Mouse (Mus musculus) heart, adult 18-20 months (tissue): Measurements from ENCODE around the gene Bex3. TPM values are rescaled to one million over a fixed set of nuclear protein-coding genes. Genes with fewer than 3 reads are reported as not detected.
"Not testable (repeated sequence)": the region's sequence is repeated elsewhere in the genome, so short reads cannot be mapped to it uniquely, and the experiment has no call there.

Experiments used
- DNase-seq, 2 experiments: peaks; one replicate each; pipeline ENCODE4 v3.0.0; 2021 to 2022; ENCODE audit warnings: mixed read lengths in 1 of 2
- long read RNA-seq, 2 experiments: library from polyadenylated mRNA; stranded (forward); transcript quantifications; one replicate each; pipeline ENCODE4 v2.0.0; 2021
- total RNA-seq, 2 experiments: library from RNA; stranded (reverse); gene quantifications; 2 replicates each; pipeline ENCODE4 v1.2.3; 2021

Bex3 gene
- 10 to 100 TPM in 1 of 2 experiments, 1 to 10 TPM in 1; 6.0 to 10.9 TPM for total RNA-seq
- long read RNA-seq, experiment 1, partial matches to known transcripts: 0 of 6 reads
- long read RNA-seq, experiment 1, other reads (novel, unspliced or antisense): 4 of 6 reads
- long read RNA-seq, experiment 2, partial matches to known transcripts: 0 of 17 reads
- long read RNA-seq, experiment 2, other reads (novel, unspliced or antisense): 13 of 17 reads

GRCm38 (mm10) chrX:136269743-136270392, at the start of gene Bex3:
TSS of gene Bex3 (plus strand) at chrX:136270253.
- DNase-seq: peak; percentile 18 to 41

GRCm38 (mm10) chrX:136223714-136224113, 46.3 kb upstream of the Bex3 start:
- no peak for DNase-seq

DNA sequence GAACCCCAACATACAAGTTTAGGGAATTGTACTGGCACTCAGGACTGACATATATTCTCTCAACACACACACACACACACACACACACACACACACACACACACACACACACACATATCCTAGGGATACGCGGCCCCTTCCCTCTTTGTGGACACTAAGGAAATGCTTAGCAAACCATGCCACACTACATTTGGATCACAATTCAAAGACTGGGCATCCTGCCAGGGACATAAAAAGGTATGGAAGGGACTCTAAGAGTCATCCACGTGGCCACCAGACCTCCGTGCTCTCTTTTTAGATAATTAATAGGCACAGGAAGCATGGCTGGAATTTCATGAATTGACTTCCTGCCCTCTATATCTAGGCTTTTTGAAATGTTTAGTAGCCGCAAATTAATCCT, 42.3 kb upstream of the Bex3 start:
- DNase-seq: peak; percentile 0 to 12

GRCm38 (mm10) chrX:136238118-136238517, 31.9 kb upstream of the Bex3 start:
- DNase-seq: peak; percentile 13 to 67

DNA sequence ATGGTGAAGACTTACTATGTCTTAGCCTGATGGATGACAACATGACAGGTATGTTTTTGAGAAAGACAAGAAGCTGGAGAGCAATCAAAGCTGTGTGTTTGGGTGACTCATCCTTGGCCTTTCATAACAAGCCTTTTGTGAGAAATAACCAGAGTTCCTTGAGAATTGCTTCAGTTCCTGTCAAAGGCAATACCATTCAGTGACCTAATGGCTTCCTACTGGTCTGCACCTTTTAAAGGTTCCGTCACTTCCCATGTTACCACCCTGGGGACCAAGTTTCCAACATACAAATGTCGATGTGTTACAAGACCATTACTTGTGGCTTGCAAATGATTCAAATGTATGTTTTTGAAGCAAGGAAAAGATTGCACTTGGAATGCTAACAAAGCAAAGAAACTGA, 26.9 kb upstream of the Bex3 start:
- DNase-seq: no peak

GRCm38 (mm10) chrX:136244574-136245229, 25.4 kb upstream of the Bex3 start, which contains the start of gene Tceal9:
TSS of gene Tceal9 (plus strand) at chrX:136245079.
- peak; percentile 76 to 82 for DNase-seq

DNA sequence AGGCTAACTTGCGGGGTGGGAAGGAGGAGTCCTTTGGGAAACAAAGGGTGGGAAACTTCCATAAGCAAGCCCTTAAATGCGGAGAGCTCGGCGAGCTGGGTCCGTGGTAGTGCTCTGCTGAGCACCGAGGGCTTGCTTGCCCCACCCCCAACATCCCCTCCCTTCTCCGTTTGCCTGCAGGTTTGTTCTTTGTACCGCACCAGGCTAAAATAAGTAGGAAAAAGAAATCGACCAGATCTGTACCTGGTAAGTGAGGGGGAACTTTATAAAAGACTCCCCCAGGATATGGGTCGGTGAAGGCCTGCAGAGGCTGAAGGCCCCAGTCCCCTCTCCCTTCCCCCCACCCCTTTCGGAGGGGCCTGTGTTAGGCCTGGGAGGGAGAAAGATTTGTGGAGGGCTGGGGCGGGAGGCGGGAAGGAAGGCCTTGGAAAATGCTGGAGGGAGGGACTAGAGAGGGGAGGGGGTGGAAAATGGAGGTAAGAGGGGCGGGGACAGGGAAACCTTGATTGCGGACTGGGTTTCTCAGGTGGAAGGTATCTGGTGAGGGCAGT, 24.5 kb upstream of the Bex3 start:
- peak; percentile 3 to 15 for DNase-seq

DNA sequence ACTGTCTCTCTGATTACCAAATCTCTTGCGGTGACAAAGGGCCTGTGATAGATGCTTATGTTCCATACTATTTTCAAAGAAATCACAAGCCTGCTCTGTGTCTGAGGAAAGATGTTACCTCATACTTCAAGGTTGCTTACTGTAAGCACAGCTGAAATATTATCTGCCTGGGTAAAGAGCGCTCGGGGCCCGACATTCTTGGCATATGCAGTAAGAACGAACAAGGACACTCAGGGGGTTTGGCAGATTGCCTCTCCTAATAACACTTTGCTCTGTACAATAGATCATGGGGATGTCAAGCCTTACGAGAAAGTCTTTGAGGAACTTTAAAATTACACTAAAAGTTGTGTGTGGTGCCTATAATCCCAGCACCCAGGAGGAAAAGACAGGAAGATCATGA, 21.2 kb upstream of the Bex3 start:
- no peak for DNase-seq

- no peak for DNase-seq
These were observed 20.4 kb upstream of the Bex3 start for GRCm38 (mm10) chrX:136249671-136250070.

- DNase-seq: no peak
These were observed 17.9 kb upstream of the Bex3 start for GRCm38 (mm10) chrX:136252023-136252729.

- no peak for DNase-seq
These were observed 2.3 kb upstream of the Bex3 start for GRCm38 (mm10) chrX:136267720-136268119.

DNA sequence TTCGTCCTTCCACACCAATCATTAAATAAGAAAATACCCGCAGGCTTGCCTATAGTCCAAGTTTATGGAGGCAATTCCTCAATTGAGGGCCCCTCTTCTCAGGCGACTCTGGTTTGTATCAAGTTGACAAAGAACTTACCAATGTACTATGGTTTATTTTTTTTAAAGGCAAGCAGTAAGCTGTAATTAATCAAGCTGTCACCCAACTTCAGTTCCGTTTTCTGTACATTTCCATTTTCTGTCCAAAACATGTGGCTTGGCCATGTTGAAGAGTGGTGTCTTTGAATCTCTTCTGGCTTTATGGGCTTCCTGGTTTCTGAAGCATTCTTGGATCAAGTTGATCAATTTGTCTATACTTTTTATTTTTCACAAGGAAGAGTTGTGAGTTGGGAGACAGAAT, 1.9 kb upstream of the Bex3 start:
- DNase-seq: no peak

DNA sequence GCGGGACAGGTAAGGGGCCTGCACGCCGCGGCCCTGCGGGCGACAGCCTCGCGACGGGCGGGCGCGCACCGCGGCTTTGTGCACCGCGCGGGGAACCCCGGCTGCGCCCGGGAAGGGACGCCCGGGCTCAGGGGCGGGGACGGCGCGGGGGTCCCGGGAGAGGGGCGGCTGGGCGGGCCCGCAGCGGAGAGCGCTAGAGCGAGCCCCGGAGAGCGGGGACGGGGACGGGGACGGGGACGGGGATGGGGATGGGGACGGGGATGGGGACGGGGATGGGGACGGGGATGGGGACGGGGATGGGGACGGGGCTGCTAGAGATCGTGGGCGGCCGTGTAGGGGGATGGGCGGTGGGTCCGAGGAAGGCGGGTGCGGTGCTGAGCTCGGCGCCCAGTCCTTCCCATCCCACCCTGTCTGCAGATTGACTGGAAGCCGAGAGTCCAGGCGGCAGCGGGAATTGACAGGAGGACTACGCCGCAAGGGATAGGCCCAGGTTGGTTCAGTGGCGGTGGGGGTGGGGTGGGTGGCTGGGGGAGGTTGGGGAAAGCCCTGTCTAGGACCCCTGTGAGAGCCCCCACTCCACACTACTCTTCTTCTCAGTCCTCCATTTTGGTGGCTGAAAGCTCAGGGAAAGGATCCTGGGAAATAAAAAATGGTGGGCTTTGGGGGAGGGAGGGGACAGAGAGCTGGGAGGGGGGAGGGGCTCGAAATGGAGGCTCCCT, 499 bp downstream of the Bex3 start:
- not testable (repeated sequence) for DNase-seq

DNA sequence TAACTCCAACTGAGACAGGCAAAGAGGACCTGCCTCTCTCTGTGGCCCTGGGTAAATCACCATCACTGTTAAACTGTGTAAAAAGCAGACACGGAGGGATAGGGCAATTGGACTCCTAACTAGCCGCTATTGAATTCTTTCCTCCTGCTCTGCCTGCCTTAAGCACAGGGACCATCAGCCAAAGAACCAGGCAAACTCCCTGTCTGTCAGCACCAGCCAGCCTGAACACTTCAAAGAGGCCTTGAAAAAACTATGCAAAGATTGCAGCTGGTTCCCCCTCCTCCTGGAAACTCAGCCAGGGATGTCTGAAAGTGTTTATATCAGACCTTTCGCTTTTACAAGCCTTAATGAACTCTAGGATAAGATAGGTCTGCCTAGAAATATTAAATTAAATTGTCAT, 4.5 kb downstream of the Bex3 start:
- DNase-seq: no peak

DNA sequence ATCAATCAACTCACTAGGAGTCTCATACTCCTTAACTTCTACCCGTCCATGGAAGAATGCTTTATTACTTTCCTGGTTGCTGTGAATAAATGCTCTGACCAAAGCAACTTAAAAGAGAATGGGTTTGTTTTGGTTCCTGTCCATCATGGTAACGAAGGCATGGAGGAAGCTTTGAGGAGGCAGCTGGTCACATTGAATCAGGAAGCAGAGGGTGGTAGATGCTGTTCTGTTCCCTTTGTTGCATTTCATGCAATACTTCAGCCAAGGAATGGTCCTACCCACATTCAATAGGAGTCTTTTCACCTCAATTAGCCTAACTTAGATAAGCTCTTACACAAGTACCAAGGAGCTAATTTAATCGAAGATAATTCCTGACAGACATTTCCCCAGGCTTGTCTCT, 5.3 kb downstream of the Bex3 start:
- no peak for DNase-seq

DNA sequence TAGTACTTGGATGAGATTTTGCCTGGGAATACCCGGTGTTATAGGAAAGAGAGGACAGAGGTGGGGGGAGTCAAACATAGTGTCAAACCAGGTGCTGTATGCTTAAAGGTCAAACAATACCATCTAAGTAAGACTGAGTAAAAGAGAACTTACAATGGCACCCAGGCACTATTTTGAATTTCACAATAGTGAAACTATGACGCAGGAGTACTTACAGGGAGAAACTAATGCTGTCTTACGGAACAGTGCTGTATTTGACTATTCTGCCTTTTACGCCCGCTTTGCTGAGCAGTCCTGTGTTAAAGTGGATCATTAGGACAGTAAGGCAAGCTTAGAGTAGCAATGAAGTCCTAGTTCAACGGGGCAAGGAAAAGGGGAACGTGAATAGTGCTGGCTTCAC, 7.5 kb downstream of the Bex3 start:
- no peak for DNase-seq

DNA sequence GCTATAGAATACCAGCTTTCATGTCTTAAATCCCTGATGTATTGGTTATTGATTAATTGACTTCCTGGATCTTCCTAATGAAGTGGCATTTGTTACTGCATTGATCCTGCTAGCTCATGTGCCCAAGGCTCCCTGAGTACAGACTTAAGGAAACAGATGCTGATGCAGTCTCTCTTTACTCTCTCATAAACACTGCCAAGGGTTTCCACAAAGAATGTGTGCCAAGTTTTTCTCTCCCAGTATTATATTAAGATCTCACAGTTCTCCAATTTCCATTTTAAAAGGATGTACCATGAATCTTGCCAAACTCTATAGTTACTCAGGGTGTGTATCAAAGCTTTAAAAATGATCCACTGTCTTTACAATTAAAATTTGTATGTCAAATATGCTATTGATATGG, 8.3 kb downstream of the Bex3 start:
- no peak for DNase-seq

DNA sequence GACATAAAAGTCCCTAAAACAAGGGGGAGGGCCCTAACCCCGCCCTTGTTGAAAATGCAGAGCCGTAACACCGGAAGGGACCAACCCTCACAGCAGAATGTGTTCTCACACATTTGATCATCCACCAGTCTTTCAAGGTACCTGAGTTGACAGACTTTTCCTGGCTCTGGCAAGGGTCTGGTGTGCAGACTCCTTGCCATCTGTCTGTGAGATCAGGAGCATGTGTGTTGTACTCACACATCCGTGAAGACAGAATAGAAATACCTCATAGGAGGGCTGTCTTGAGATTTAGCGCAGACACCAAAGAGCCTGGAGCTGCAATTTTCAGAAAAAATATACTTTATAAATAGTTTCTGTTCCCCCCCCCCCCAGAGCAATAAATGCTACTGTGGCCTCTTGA, 9.4 kb downstream of the Bex3 start:
- DNase-seq: no peak

GRCm38 (mm10) chrX:136290817-136291281, 20.8 kb downstream of the Bex3 start:
- DNase-seq: no peak

DNA sequence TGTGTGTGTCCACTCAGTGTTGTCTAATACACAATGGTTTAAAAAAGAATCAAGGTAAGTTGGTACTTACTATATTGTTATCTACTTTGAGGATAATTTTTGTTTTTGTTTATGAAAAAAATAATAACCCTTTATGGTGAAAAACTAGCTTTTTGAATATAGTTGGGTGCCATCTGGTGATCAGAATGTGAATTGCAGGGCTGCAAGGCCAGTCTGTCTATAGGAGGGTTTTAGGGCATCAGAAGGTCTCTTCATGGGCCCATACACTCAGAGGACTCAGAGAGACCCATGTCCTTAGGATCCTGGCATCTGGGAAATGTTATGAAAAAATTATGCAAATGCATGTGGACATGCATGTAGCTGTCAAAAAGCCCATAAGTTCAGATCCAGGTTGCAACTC, 34.2 kb downstream of the Bex3 start:
- DNase-seq: peak; percentile 4 to 58

- no peak for DNase-seq
These were observed 36.1 kb downstream of the Bex3 start for GRCm38 (mm10) chrX:136306196-136306595.

- DNase-seq: no peak
These were observed 43.2 kb downstream of the Bex3 start for GRCm38 (mm10) chrX:136313303-136313702.
